Mouse (Mus musculus) CH12.LX (cell line): Measurements from ENCODE around the gene Tusc2. TPM values are rescaled to one million over a fixed set of nuclear protein-coding genes. Genes with fewer than 3 reads are reported as not detected.

Experiments used
- DNase-seq: peaks from one replicate; pipeline ENCODE4 v3.0.0-alpha.2; 2013; ENCODE audit errors: extremely low read depth
- H3K27ac ChIP-seq: 2 replicates; pipeline ENCODE4 v1.5.1; 2012; ENCODE audit warnings: low read depth, mild to moderate bottlenecking, control low read depth, moderate library complexity; ENCODE audit not compliant: insufficient read depth
- H3K27me3 ChIP-seq: replicated peaks from 2 replicates; pipeline ENCODE3; 2012; ENCODE audit warnings: inconsistent platforms
- H3K36me3 ChIP-seq, 2 experiments: replicated peaks in 1 of 2; 2 replicates each; pipeline versions ENCODE3 to v1.6.1; 2012; ENCODE audit warnings: inconsistent platforms in 1 of 2, low read length in 1 of 2, mild to moderate bottlenecking in 1 of 2, mixed read lengths in 1 of 2, moderate library complexity in 1 of 2; ENCODE audit not compliant: control insufficient read depth in 1 of 2, insufficient read depth in 1 of 2
- H3K4me1 ChIP-seq, 2 experiments: 2 replicates each; pipeline ENCODE4 v1.6.1; 2012; ENCODE audit warnings: inconsistent platforms in 1 of 2, moderate library complexity in 1 of 2; ENCODE audit not compliant: insufficient read depth in 2 of 2, control insufficient read depth in 1 of 2
- H3K4me2 ChIP-seq: 2 replicates; pipeline ENCODE4 v1.6.1; 2012; ENCODE audit warnings: low read depth, mild to moderate bottlenecking, control low read depth; ENCODE audit not compliant: poor library complexity, insufficient read depth, severe bottlenecking
- H3K4me3 ChIP-seq, 3 experiments: fragments of 150-350 bp in 1 of 3; sonication (generic) in 1 of 3; replicated peaks in 1 of 3; 2 replicates each; pipeline versions ENCODE3 to v1.5.1; 2011 to 2012; ENCODE audit warnings: low read depth in 2 of 3, low read length in 2 of 3, mild to moderate bottlenecking in 2 of 3, moderate library complexity in 2 of 3, control low read depth in 1 of 3, improper control_type of control experiment in 1 of 3, inconsistent platforms in 1 of 3, mixed read lengths in 1 of 3; ENCODE audit not compliant: poor library complexity in 1 of 3
- H3K79me2 ChIP-seq: replicated peaks from 2 replicates; pipeline ENCODE4 v1.6.1; 2012; ENCODE audit warnings: mild to moderate bottlenecking, moderate library complexity; ENCODE audit not compliant: control insufficient read depth, poor library complexity, insufficient read depth, severe bottlenecking; ENCODE audit errors: extremely low read depth
- H3K9ac ChIP-seq: 2 replicates; pipeline ENCODE4 v1.6.1; 2012; ENCODE audit warnings: low read depth, mild to moderate bottlenecking, control low read depth, moderate library complexity; ENCODE audit not compliant: insufficient read depth
- H3K9me3 ChIP-seq: replicated peaks from 2 replicates; pipeline ENCODE3; 2012; ENCODE audit warnings: low read length, inconsistent platforms, mixed read lengths
- BHLHE40 ChIP-seq: IDR thresholded peaks from 2 replicates; pipeline ENCODE4 v1.6.1; 2011; ENCODE audit warnings: mild to moderate bottlenecking, low read depth, low read length, improper control_type of control experiment
- CHD2 ChIP-seq: IDR thresholded peaks from 2 replicates; pipeline ENCODE4 v1.6.1; 2011; ENCODE audit warnings: low read length, improper control_type of control experiment
- CTCF ChIP-seq, 2 experiments: IDR thresholded peaks in 1 of 2; conservative IDR thresholded peaks in 1 of 2; 2 replicates each; pipeline ENCODE4 v1.5.1; 2011 to 2012; ENCODE audit warnings: low read depth in 2 of 2, low read length in 2 of 2, improper control_type of control experiment in 1 of 2, inconsistent platforms in 1 of 2, mild to moderate bottlenecking in 1 of 2, moderate library complexity in 1 of 2
- ELF1 ChIP-seq: IDR thresholded peaks from 2 replicates; pipeline ENCODE4 v1.6.1; 2014; ENCODE audit warnings: low read depth, mild to moderate bottlenecking, inconsistent platforms, low read length, improper control_type of control experiment
- ETS1 ChIP-seq: conservative IDR thresholded peaks from 2 replicates; pipeline ENCODE4 v1.6.1; 2012; ENCODE audit warnings: low read depth, mild to moderate bottlenecking, inconsistent platforms, low read length, improper control_type of control experiment, moderate library complexity
- GABPA ChIP-seq: IDR thresholded peaks from 2 replicates; pipeline ENCODE4 v1.6.1; 2012; ENCODE audit warnings: low read depth, low read length, improper control_type of control experiment, inconsistent platforms; ENCODE audit not compliant: insufficient replicate concordance
- HCFC1 ChIP-seq: IDR thresholded peaks from 2 replicates; pipeline ENCODE4 v1.6.1; 2012; ENCODE audit warnings: low read depth, mild to moderate bottlenecking, inconsistent platforms, low read length, improper control_type of control experiment
- IRF4 ChIP-seq: IDR thresholded peaks from 2 replicates; pipeline ENCODE4 v1.6.1; 2014; ENCODE audit warnings: low read depth, mild to moderate bottlenecking, inconsistent platforms, low read length, improper control_type of control experiment
- JUN ChIP-seq: IDR thresholded peaks from 2 replicates; pipeline ENCODE4 v1.6.1; 2011; ENCODE audit warnings: low read depth, mild to moderate bottlenecking, low read length, improper control_type of control experiment, moderate library complexity; ENCODE audit not compliant: insufficient read depth
- KAT2A ChIP-seq: IDR thresholded peaks from 2 replicates; pipeline ENCODE4 v1.6.1; 2012; ENCODE audit warnings: low read length, improper control_type of control experiment, inconsistent platforms; ENCODE audit not compliant: insufficient replicate concordance
- MAZ ChIP-seq: IDR thresholded peaks from 2 replicates; pipeline ENCODE4 v1.6.1; 2012; ENCODE audit warnings: low read depth, mild to moderate bottlenecking, inconsistent platforms, low read length, improper control_type of control experiment, moderate library complexity
- MEF2A ChIP-seq: IDR thresholded peaks from 2 replicates; pipeline ENCODE4 v1.6.1; 2014; ENCODE audit warnings: low read depth, mild to moderate bottlenecking, inconsistent platforms, low read length, improper control_type of control experiment, borderline replicate concordance
- MXI1 ChIP-seq: IDR thresholded peaks from 2 replicates; pipeline ENCODE4 v1.6.1; 2011; ENCODE audit warnings: mild to moderate bottlenecking, low read depth, low read length, improper control_type of control experiment
- MYC ChIP-seq: IDR thresholded peaks from 2 replicates; pipeline ENCODE4 v1.6.1; 2011; ENCODE audit warnings: low read depth, mild to moderate bottlenecking, improper control_type of control experiment, low read length
- NELFE ChIP-seq: IDR thresholded peaks from 2 replicates; pipeline ENCODE4 v1.6.1; 2011; ENCODE audit warnings: low read depth, low read length, improper control_type of control experiment
- NRF1 ChIP-seq: IDR thresholded peaks from 2 replicates; pipeline ENCODE4 v1.6.1; 2014; ENCODE audit warnings: low read depth, mild to moderate bottlenecking, inconsistent platforms, low read length, improper control_type of control experiment, moderate library complexity
- PAX5 ChIP-seq: IDR thresholded peaks from 2 replicates; pipeline ENCODE4 v1.6.1; 2012; ENCODE audit warnings: low read length, inconsistent platforms, mixed read lengths
- POLR2A ChIP-seq: IDR thresholded peaks from 2 replicates; pipeline ENCODE4 v1.6.1; 2011; ENCODE audit warnings: low read depth, mild to moderate bottlenecking, improper control_type of control experiment, low read length
- SIN3A ChIP-seq: IDR thresholded peaks from 2 replicates; pipeline ENCODE4 v1.6.1; 2012; ENCODE audit warnings: low read length, improper control_type of control experiment, inconsistent platforms
- TBP ChIP-seq: conservative IDR thresholded peaks from 2 replicates; pipeline ENCODE4 v1.6.1; 2011; ENCODE audit warnings: low read depth, low read length, improper control_type of control experiment
- TCF12 ChIP-seq: IDR thresholded peaks from 2 replicates; pipeline ENCODE4 v1.6.1; 2014; ENCODE audit warnings: low read depth, mild to moderate bottlenecking, inconsistent platforms, low read length, improper control_type of control experiment
- USF2 ChIP-seq: conservative IDR thresholded peaks from 2 replicates; pipeline ENCODE4 v1.6.1; 2011; ENCODE audit warnings: low read depth, low read length, improper control_type of control experiment
- ZMIZ1 ChIP-seq: IDR thresholded peaks from 2 replicates; pipeline ENCODE4 v1.6.1; 2012; ENCODE audit warnings: low read depth, mild to moderate bottlenecking, inconsistent platforms, low read length, improper control_type of control experiment
- dilution Hi-C: fragments of 300-500 bp; cut with MboI; formaldehyde crosslinking; loops from 2 replicates; pipeline ENCODE4 v1.14.3; 2020; ENCODE audit warnings: low sequenced_read_pairs; ENCODE audit not compliant: extremely low pct_unique_long_range_greater_than_20kb, extremely low pct_ligation_motif_present
- in situ Hi-C: fragments of 300-500 bp; cut with MboI; formaldehyde crosslinking; loops from 3 replicates; pipeline ENCODE4 v1.14.3; 2019; ENCODE audit warnings: low sequenced_read_pairs, low pct_ligation_motif_present, low pct_unique_long_range_greater_than_20kb, mixed read lengths
- polyA plus RNA-seq: library from polyadenylated mRNA; unstranded; fragments of >175 nt; gene quantifications from 2 replicates; pipeline ENCODE4 v1.2.1, GENCODE M21; 2012; ENCODE audit warnings: low read depth; ENCODE audit not compliant: insufficient read length
- total RNA-seq, 2 experiments: library from RNA; depleted of rRNA; stranded (reverse); fragments of 300-350 nt in 1 of 2; fragments of >200 nt in 1 of 2; gene quantifications; 2 replicates each; pipeline ENCODE4 v1.2.3; 2012 to 2014

Gene Tusc2
- total and polyA plus RNA-seq, 3 experiments = 23.0 to 39.2 (median 33.3) TPM

GRCm38 (mm10) chr9:107541474-107542351 lies 21.3 kb upstream of the Tusc2 start, which contains the start of the genes Cyb561d2 and Nprl2:
Gene Cyb561d2 (minus strand): TSS chr9:107542193.
Gene Nprl2 (plus strand): TSS chr9:107542226.
- peak within 1 kb of the TSS; percentile 63 to 76 (median 70) for H3K4me3 ChIP-seq
- peaks cover 48 to 64% of the 10 kb centered on the region in 2 experiments for H3K36me3 ChIP-seq
- in situ Hi-C loops = no loop called here
- dilution Hi-C loops = no loop called here
- H3K27ac ChIP-seq = peak within 1 kb of the TSS; percentile 14; the same call in 1 of the 2 replicates
- no peaks in the 10 kb centered on the region for H3K9me3 ChIP-seq
- TF ChIP-seq PAX5 = no peak
- TF ChIP-seq NELFE = peak; percentile 59; the same call in 1 of the 2 replicates
- peak; percentile 85; the same call in 1 of the 2 replicates for TF ChIP-seq GABPA
- TF ChIP-seq TBP = no peak; the same call in none of the 2 replicates
- no peak for TF ChIP-seq JUN
- peak; percentile 100 for TF ChIP-seq HCFC1
- TF ChIP-seq CTCF (conservative IDR thresholded peaks at IDR 0.05 in 1 of 2, IDR thresholded peaks at IDR 0.05 in 1 of 2; ENCODE audit: low read depth in 2 of 2, low read length in 2 of 2) = no peak
- TF ChIP-seq SIN3A = peak; percentile 91
- TF ChIP-seq NRF1 = peak; percentile 92
- TF ChIP-seq POLR2A = peak; percentile 76
- no peak for TF ChIP-seq MAZ
- TF ChIP-seq ELF1 = peak; percentile 97
- peak; percentile 83 for TF ChIP-seq MXI1
- TF ChIP-seq MYC = 0 out of 2 replicates have a peak, but pooled peaks have one; percentile 65
- TF ChIP-seq KAT2A = peak; percentile 100
- TF ChIP-seq CHD2 = peak; percentile 86
- 0 out of 2 replicates have a peak, but pooled peaks have one; percentile 30 for TF ChIP-seq MEF2A
- TF ChIP-seq TCF12 = peak; percentile 59; the same call in 1 of the 2 replicates
- H3K4me2 ChIP-seq = peak within 1 kb of the TSS; percentile 95
- H3K27me3 ChIP-seq = no peaks in the 10 kb centered on the region
- peaks cover 8% of the 10 kb centered on the region for H3K79me2 ChIP-seq
- H3K9ac ChIP-seq = peak within 1 kb of the TSS; percentile 77
- H3K4me1 ChIP-seq = peaks cover 6 to 40% of the 10 kb centered on the region in 2 experiments; a peak in 3 of 4 replicates
- DNase-seq = peak; percentile 94

DNA sequence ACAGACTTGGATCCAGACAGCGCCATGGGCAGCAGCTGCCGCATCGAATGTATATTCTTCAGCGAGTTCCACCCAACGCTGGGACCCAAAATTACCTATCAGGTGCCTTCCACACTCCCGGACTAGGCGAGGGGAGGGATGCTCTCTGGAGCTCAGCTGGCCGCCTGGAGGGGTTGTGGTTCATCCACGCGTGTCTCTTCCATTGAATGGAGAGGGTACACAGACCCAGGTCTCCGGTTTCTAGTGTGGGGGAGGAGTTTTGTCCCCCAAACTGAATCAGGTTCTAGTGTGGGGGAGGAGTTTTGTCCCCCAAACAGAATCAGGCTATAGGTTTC lies 20.7 kb upstream of the Tusc2 start:
- Histone ChIP-seq H3K79me2 (peaks cover 3% of the 10 kb centered on the region; the same call in 1 of the 2 replicates), H3K27ac (no peak overlapping the region), H3K36me3 (peaks cover 47 to 58% of the 10 kb centered on the region in 2 experiments), H3K9me3 (no peaks in the 10 kb centered on the region), H3K4me3 (peak overlapping the region; percentile 63 to 76 (median 70)), H3K9ac (peak overlapping the region; percentile 77), H3K4me1 (peaks cover 5 to 40% of the 10 kb centered on the region in 2 experiments; a peak in 2 of 4 replicates), H3K27me3 (no peaks in the 10 kb centered on the region), H3K4me2 (peak overlapping the region; percentile 95)
- in situ Hi-C loops = no loop called here
- dilution Hi-C loops = no loop called here
- DNase-seq = no peak
- TF ChIP-seq USF2 = no peak
- 0 out of 2 replicates have a peak, but pooled peaks have one; percentile 2 for TF ChIP-seq IRF4
- TF ChIP-seq ZMIZ1 = peak; percentile 68; the same call in 1 of the 2 replicates
- TF ChIP-seq ETS1 = no peak
- TF ChIP-seq TCF12 = 0 out of 2 replicates have a peak, but pooled peaks have one; percentile 5
- 0 out of 2 replicates have a peak, but pooled peaks have one; percentile 8 for TF ChIP-seq MEF2A
- TF ChIP-seq BHLHE40 = peak; percentile 33
- peak; percentile 67 for TF ChIP-seq SIN3A
- peak; percentile 33; the same call in 1 of the 2 replicates for TF ChIP-seq MXI1
